In the genomic region with DNA sequence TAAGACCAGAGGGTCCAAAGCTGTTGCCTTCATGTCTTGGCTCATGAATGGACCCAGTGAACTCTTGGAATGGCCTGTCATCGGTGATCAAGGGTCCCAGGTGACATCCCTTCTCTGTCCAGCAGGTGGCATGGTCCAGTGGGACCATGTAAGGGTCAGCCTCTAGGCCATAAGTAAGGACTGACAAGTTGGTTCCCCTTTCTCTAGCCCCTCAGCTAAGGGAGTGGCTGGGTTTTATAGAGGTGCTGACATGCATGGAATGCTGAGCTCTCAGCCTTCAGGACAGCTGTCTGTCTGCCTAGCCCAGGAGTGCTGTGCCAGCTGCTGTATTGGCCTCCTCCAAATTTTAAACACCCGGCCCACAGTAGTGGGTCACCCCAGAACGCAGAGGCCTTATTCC, we compare ENCODE assay signal across 8 mouse cellular contexts. TPM values are rescaled to one million over a fixed set of nuclear protein-coding genes. Genes with fewer than 3 reads are reported as not detected.
DNase-seq lines count a peak whose midpoint lies in the region; ATAC-seq lines count a peak whose summit lies in the region.

No protein-coding gene starts in this region.

- H3K9ac ChIP-seq in midbrain, embryonic 14.5 days (replicated peaks; ENCODE audit: low read length) = no peak overlapping the region
- H3K9ac ChIP-seq in midbrain, embryonic 16.5 days (ENCODE audit: low read depth, low read length) = no peak overlapping the region
- H3K9ac ChIP-seq in intestine, embryonic 15.5 days = no peak overlapping the region

- H3K9me3 ChIP-seq in midbrain, embryonic 14.5 days (ENCODE audit: control insufficient read depth, low read length) = no peaks in the 10 kb centered on the region
- H3K9me3 ChIP-seq in midbrain, embryonic 16.5 days (replicated peaks; ENCODE audit: control insufficient read depth, low read length, poor library complexity, severe bottlenecking) = no peaks in the 10 kb centered on the region
- no peaks in the 10 kb centered on the region for H3K9me3 ChIP-seq in intestine, embryonic 15.5 days

- ATAC-seq in cerebellum, adult (ENCODE audit: insufficient number of reproducible peaks, low FRiP score, low TSS enrichment) = 0 out of 2 replicates have a peak, but pooled peaks have one; percentile 6
- ATAC-seq in midbrain, embryonic 14.5 days (ENCODE audit: low FRiP score, low TSS enrichment) = no peak
- no peak for ATAC-seq in midbrain, embryonic 16.5 days
- ATAC-seq in intestine, embryonic 15.5 days = peak; percentile 39; the same call in 1 of the 2 replicates

- H3K4me2 ChIP-seq in midbrain, embryonic 14.5 days (ENCODE audit: low read length) = no peak overlapping the region
- no peak overlapping the region for H3K4me2 ChIP-seq in midbrain, embryonic 16.5 days (ENCODE audit: low read length)
- H3K4me2 ChIP-seq in intestine, embryonic 15.5 days (replicated peaks) = no peak overlapping the region

- H3K27me3 ChIP-seq in midbrain, embryonic 14.5 days (ENCODE audit: control insufficient read depth, insufficient read depth, low read length) = no peaks in the 10 kb centered on the region
- H3K27me3 ChIP-seq in midbrain, embryonic 16.5 days (ENCODE audit: control insufficient read depth, insufficient read depth, low read depth, low read length) = no peaks in the 10 kb centered on the region
- 0 out of 2 replicates have a peak, but pooled peaks cover 3% of the 10 kb centered on the region for H3K27me3 ChIP-seq in intestine, embryonic 15.5 days (replicated peaks)

- no peak overlapping the region for H3K4me3 ChIP-seq in midbrain, embryonic 14.5 days (replicated peaks; ENCODE audit: low read depth, low read length)
- no peak overlapping the region for H3K4me3 ChIP-seq in midbrain, embryonic 16.5 days (ENCODE audit: low read depth, low read length)
- H3K4me3 ChIP-seq in intestine, embryonic 15.5 days (replicated peaks) = no peak overlapping the region

- H3K27ac ChIP-seq in midbrain, embryonic 14.5 days (replicated peaks; ENCODE audit: low read depth, low read length) = no peak overlapping the region
- no peak overlapping the region for H3K27ac ChIP-seq in midbrain, embryonic 16.5 days (ENCODE audit: low read length)
- H3K27ac ChIP-seq in intestine, embryonic 15.5 days = no peak overlapping the region

- DNase-seq in cerebellum, adult 11-12 months = no peak
- peak; percentile 49 for DNase-seq in midbrain, embryonic 14.5 days
- peak; percentile 6 for DNase-seq in c-Kit-positive CD71-positive TER-119-positive erythroid progenitor cells, embryonic 14.5 days (ENCODE audit: low spot score)
- DNase-seq in lung, postnatal 4 days = peak; percentile 61 to 72
- no peak for DNase-seq in urinary bladder, adult 2 months (ENCODE audit: low spot score)

- peaks cover 23% of the 10 kb centered on the region for H3K4me1 ChIP-seq in midbrain, embryonic 14.5 days (ENCODE audit: control insufficient read depth, insufficient read depth, low read length)
- peaks cover 14% of the 10 kb centered on the region for H3K4me1 ChIP-seq in midbrain, embryonic 16.5 days (ENCODE audit: control insufficient read depth, insufficient read depth, low read length)
- H3K4me1 ChIP-seq in intestine, embryonic 15.5 days (replicated peaks) = peaks cover 30% of the 10 kb centered on the region

- no peaks in the 10 kb centered on the region for H3K36me3 ChIP-seq in midbrain, embryonic 14.5 days (ENCODE audit: control insufficient read depth, insufficient read depth, low read length)
- H3K36me3 ChIP-seq in midbrain, embryonic 16.5 days (ENCODE audit: control insufficient read depth, insufficient read depth, low read length) = no peaks in the 10 kb centered on the region
- no peaks in the 10 kb centered on the region for H3K36me3 ChIP-seq in intestine, embryonic 15.5 days

- WGBS in midbrain, embryonic 14.5 days = 76% methylated on average over 3 of the region's 3 CpGs
- WGBS in midbrain, embryonic 16.5 days = 72% methylated on average over 3 of the region's 3 CpGs
- 55% methylated on average over 3 of the region's 3 CpGs for WGBS in intestine, embryonic 15.5 days

RNA-seq across cellular contexts. Expression of a gene that starts 3.5 kb away (rescaled TPM):
- polyA plus RNA-seq in midbrain, embryonic 14.5 days (2014; fragmentation: Nextera tagmentation; extraction: Ambion mirVana) = not detected in 2 replicates
- polyA plus RNA-seq in midbrain, embryonic 16.5 days (2015; fragmentation: Nextera tagmentation; extraction: Ambion mirVana) = 0.24 TPM in 1 of 2 replicates, not detected in the other
- polyA plus RNA-seq in intestine, embryonic 15.5 days (2015; fragmentation: Nextera tagmentation; extraction: Ambion mirVana) = 0.15 and 0.24 TPM in 2 replicates
- not detected in 2 replicates for polyA plus RNA-seq in urinary bladder, adult 2 months (2012; rRNA removed)

RNA-seq across cellular contexts. Expression of a gene that starts 3.7 kb away (rescaled TPM):
- 7.1 and 7.6 TPM in 2 replicates for polyA plus RNA-seq in midbrain, embryonic 14.5 days (2014; fragmentation: Nextera tagmentation; extraction: Ambion mirVana)
- 10.6 and 10.8 TPM in 2 replicates for polyA plus RNA-seq in midbrain, embryonic 16.5 days (2015; fragmentation: Nextera tagmentation; extraction: Ambion mirVana)
- 2.0 and 2.2 TPM in 2 replicates for polyA plus RNA-seq in intestine, embryonic 15.5 days (2015; fragmentation: Nextera tagmentation; extraction: Ambion mirVana)
- polyA plus RNA-seq in urinary bladder, adult 2 months (2012; rRNA removed) = 3.1 and 5.1 TPM in 2 replicates

RNA-seq across cellular contexts. Expression of a gene that starts 47.7 kb away (rescaled TPM):
- polyA plus RNA-seq in midbrain, embryonic 14.5 days (2014; fragmentation: Nextera tagmentation; extraction: Ambion mirVana) = 4.3 and 4.9 TPM in 2 replicates
- polyA plus RNA-seq in midbrain, embryonic 16.5 days (2015; fragmentation: Nextera tagmentation; extraction: Ambion mirVana) = 9.8 and 12.8 TPM in 2 replicates
- 0.97 and 1.3 TPM in 2 replicates for polyA plus RNA-seq in intestine, embryonic 15.5 days (2015; fragmentation: Nextera tagmentation; extraction: Ambion mirVana)
- polyA plus RNA-seq in urinary bladder, adult 2 months (2012; rRNA removed) = 2.2 and 2.8 TPM in 2 replicates

Comparison
In these comparisons a context has a peak if more than half of its experiments do, and no peak if none do; other contexts are left out.
1. ATAC-seq: peak in cerebellum, adult (single experiment) and intestine, embryonic 15.5 days (single experiment); none in midbrain, embryonic 14.5 days (single experiment) and midbrain, embryonic 16.5 days (single experiment).
2. DNase-seq: peak in midbrain, embryonic 14.5 days (single experiment), c-Kit-positive CD71-positive TER-119-positive erythroid progenitor cells, embryonic 14.5 days (single experiment) and lung, postnatal 4 days (2 of 2); none in cerebellum, adult 11-12 months (single experiment) and urinary bladder, adult 2 months (single experiment).